Mouse (Mus musculus) right cerebral cortex, postnatal 36 days (tissue): ENCODE measurements at regions not wholly inside any gene's neighbourhood (a gene's known extent, or its start where the extent isn't known, plus 50 kb on each side); places are given as distances from the start of the nearest gene placed in this dataset.
A peak's percentile ranks its signal among the peaks of the same experiment; 100 is the strongest.

Experiments used
- DNase-seq, 2 experiments: peaks; one replicate each; pipeline ENCODE4 v3.0.0; 2022; ENCODE audit warnings: low spot score in 2 of 2, mixed read lengths in 1 of 2

DNA sequence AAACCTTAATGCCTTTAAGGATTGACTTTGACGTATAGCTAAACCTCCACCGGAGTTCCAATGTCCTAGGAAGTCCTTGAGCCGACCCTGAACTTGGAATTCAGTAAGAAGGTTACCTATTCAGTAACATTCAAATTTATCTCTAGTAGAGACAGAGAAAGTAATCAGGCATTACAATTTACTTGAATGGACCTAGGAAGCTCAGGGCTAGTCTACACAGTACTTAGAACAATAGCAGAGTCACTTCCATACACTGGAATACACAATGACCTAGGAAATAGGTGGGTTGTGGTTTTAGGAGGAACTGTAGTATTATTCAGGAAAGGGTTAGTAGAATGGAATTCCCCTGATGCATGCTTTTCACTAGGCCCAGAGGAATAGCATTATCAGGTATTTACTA lies 179.2 kb upstream of the Tas2r134 start:
- no peak for DNase-seq

DNA sequence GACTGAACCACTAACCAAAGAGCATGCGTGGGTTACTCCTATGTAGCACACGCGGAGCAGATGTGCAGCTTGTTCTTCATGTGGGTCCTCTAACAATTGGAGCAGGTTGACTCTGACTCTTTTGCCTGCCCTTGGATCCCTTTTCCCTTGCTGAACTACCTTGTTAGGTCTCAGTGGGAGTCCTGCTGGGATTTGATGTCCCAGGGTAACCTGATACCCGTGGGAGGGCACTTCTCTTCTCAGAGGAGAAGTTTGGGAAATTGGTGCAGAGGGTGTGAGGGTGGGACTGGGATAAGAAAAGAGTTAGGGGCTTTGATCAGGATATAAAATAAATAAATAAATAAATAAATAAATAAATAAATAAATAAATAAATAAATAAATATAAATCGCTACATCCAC lies 179.7 kb upstream of the Tas2r134 start:
- no peak for DNase-seq

DNA sequence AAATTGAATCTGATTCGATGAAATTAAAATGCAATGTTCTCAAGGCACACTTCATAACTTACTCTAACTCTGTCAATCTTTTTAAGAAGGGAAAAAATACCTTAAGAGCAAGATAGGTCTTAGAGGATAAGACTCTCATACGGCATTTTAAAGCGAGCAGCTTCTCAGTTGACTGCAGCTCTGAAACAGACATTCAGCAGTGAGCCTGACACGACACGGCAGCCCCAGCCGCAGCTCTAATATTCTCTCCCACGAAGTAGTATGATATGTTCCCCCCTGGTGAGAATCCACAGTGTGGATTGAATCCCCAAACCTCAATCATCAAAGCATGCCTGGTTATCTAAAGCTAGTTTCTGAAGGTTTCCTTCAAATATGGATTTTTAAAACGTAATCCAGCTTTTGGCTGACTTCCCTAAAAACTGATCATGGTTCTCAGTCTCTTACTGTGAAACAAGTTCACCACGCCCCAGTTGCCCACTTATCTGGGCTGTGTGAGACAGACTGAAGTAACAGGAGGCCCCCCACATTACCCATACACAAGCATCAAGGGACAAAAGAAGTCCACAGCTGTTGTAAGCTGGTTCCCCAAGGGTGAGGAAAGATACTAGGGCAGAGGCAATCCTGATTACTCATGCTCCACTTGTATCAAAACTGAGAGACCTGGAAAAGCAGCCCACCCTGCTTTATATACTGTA lies 182.8 kb upstream of the Tas2r134 start:
- no peak for DNase-seq

DNA sequence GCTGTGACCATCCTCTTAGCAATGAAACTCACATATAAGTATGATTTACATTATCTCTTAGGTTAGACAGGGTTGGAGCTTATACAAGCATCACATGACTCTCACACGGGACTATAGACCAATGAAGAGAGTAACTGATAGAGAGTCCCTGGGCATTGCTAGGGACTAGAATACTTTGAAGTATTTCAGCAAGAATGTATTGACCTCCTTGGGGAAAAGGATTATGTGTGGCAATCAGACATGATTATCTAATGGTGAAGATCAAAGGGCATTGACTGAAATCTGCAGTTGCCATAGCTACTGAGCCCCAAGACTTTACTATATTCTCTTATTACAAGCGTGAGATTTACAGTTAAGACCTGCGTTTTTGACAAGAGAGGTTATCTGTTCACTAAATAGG lies 183.4 kb upstream of the Tas2r134 start:
- DNase-seq = no peak

DNA sequence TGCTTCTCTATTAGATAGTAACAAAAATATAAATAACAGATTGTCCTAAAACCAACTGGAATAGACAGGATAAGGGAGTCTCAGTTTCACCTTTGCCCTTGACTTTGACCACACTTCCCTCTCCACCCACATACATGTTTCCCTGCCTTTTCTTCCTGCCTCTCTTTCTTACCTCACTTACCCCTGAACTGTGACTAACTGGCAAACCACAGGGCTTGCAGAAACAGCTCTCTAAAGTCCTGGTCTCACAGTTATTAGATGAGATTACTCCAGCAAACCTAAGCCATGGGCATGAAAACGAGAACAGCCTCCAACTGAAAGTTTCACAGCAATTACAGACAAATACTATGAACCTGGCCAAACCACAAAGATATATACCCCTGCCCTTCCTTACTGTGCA lies 188.3 kb upstream of the Tas2r134 start:
- DNase-seq = no peak

DNA sequence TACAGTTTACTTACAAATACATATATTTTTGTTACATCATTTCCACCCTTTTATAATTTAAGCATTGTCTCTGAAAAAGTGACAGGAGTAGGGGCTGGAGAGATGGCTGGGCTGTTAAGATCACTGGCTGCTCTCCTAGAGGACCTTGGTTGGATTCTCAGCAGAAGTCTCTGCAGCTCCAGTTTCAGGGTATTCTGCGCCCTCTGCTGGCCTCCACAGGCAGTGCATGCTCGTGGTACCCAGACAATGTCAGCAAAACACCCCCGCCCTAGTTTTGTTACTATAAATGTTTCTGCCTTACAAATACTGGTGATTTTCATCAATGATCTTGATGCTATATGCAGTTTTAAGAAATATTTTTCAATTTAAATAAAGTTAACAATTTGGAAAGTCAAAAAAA lies 190.7 kb upstream of the Tas2r134 start:
- no peak for DNase-seq

DNA sequence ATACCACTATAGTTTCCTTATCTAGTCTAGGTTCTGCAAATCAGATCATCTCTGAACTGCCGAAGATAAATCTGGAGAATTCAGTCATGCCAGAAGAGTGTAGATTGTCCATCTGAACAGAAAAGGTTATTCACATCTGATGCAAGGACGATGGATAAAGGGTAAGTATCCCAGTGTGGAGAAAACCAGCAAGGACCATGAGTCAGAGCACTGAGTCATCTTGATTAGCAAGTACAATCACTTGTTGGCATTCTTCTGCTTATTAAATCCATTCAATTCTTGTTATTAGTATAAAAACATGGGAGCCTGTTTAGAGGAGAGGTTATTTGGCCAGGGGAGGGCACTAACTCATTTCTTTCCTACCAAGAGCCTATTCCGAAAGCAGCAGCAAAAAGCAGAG lies 195.7 kb upstream of the Tas2r134 start:
- no peak for DNase-seq

DNA sequence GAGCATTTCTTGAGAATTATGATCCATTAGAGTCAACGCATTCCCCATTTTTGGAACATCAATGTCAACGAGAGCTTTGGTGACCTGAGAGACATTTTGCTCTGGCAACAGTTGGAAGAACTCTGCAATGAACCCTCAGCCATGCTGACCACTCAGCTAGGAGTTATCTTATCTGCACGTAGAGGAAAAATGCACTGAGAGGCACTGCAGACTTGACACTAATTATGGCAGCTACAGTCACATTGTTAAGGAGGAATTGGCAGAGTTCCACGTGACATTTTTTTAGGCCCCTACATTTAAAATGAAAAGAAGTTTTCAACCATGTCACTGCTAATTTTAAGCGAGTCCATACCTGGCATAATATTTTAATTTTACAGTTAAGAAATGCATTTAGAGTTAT lies 197.6 kb upstream of the Tas2r134 start:
- DNase-seq = no peak

DNA sequence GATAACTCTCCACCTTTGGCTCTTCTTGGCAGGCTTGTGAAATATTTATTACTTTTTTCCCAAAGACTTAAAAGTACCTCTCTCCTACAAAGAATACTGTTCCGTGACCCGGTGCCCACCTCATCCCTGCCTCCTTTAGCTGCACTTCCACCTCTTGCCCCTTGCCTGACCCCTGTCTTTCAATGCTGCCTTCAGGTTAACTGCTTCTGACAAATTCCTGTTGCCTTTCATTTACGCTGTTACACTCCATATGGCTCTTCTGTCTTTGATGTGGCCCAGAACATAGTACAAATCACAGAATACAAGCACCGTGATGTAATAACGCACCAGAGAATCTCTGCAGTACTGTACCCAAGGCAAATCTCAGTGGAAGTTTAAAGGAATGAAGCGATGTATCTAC lies 204.9 kb upstream of the Tas2r134 start:
- no peak for DNase-seq

DNA sequence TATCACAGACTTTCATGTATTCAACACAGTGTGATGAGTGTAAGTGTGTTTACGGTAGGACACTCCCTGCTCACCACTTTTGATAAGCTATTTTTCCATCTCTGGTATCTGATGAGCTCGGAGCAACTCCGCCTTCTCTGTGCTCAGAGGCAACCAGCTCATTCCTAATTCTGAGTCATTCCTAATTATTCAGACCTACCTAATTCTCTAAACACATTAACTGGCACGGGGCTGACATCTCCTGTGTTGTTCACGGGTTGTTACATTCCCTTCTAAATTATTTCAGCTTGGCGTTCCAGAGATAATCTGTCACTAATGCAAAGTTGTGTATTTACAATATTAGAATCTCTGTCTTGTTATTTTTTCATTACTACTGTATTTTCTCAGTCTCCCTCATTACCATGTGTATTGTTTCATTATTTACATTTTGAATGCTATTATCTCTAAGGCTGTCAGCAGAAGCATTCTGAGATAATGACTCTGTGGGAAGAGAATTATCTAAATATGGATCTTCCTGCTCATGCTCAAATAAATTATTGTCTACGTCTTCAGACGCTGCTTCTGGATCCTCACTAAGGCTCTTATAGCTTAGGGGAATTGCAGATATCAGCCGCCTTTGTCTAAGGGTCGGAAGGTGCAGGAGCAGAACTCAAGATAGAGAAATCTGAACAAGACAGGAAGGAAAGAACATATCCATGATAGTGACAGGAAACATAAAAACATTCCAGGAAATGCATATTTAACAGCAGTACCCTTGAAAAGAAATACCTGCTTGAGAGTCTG lies 209.2 kb upstream of the Tas2r134 start:
- no peak for DNase-seq

DNA sequence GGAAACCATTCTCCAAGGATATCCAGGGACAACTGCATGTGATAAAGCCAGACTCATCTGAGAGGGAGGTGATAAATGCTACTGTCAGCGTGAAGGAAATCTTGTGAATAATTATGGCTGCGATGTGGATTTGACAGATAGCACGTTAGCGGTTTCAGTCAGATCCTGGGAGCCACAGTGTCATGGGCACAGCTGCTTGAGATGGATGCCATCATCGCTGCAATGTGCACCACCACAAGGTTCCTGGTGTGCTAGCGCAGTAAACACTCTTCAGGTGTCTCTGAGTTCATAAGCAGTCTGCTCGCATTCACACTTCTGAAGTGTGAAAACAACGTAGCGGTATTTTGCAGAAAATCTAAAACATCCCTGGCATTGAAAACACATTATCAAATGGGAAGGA lies 238.9 kb upstream of the Tas2r134 start:
- no peak for DNase-seq

DNA sequence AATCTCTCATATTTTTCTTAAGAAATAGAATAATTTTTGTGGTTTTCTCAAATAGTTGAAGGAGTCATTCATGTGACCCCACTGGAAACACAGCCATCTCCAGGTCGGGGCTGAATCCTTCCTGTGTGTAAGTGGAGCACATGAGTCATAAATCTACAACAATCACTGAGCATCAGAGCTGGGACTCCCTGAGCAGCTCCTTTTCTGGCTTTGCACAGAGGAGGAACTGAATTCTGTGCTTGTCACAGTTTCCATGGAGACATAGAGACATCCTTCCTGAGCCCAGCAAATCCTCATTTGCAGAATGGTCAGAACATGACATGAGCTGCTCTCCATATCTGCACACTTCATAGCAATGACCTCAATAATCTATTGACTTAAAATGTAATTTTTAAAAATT lies 238.2 kb upstream of the Rnd3 start:
- peak in 1 of 2 experiments; percentile 4 for DNase-seq

DNA sequence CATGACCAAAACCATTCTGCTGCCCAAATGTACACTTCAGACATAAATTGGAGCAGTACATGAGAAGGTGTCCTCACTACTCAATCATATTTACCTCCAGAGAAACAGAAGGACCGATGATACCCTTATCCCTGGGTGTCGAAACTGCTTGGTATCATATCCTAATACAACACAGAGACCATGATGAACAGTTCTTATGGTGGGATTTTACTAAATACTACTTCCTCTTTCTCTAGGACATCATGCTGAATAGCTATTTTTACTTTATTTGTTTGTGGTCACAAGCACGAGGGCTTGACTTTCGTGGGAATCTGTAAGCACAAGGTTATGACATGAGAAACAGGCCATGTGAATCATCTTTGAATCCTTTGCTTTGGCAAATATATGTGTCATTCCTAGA lies 227.7 kb upstream of the Rnd3 start:
- no peak for DNase-seq

DNA sequence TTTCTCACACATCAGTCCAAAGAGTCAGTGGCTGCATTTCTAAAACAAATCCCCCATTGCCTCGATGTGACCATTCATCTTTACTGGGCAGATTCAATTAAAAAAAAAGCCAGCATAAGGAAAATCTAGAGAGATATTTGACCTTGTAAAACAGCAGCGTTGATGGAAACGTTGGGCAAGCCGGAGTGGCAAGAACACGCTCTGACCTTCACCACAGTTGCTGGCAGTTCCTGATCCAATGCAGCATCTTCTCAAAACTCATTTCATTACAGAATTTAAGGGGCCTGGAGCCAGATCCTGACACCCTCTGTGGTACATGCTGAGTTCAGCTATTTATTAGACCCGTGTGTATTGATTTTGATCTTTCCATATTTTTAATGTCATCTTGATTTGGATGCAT lies 225.7 kb upstream of the Rnd3 start:
- no peak for DNase-seq

DNA sequence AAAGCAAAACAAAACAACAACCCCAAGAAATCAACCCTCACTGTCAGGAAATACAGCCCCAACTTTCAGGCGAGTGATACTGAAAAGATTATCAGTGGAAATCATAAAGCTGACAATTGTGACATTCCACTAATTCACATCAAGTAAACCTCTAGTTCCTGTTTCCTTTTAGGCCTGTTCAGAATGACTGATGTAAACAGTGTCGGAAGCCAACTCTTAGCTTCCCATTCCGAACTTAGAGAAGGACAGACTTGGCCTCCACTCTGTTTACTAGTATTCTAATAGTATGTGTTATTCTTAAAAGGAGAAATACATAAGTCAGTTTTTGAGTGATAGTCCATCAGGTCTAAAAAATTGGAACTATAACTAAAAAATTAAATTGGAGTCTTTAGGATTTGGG lies 223.9 kb upstream of the Rnd3 start:
- DNase-seq = no peak

DNA sequence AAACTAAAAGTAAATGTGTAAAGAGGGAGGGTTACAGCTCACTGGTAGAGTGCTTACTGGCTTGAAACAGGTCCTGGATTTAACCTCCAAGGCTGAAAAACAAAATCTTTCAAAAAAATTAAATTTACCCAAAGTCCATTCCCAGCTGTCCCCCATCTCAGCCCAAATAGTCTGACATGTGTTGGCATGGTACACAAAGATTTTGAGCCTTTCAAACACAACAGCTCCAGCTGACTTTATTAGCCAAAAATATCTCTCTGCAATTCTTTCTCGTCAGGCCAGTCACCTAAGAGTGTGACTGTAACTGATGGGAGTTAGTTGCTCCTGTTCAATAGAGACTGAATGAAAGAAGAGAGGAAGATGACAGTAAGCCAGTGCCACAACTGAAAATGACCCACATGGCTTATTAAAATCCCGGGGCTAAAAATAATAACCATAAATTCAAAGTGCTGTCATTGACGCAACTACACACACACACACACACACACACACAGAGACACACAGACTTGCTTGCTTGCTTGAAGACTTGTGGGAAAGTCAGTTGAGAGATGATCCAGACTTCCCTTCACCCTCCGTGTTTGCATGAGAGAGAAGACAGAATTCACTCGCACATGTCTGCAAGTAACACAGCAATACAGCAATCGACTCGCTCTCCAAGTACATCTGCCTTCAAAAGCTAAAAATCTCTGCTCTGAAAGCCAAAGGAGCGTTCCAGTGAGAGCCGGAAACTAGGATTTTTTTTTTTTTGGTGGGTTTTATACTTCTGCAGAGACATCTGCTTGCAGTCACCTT lies 214.1 kb upstream of the Rnd3 start:
- no peak for DNase-seq

DNA sequence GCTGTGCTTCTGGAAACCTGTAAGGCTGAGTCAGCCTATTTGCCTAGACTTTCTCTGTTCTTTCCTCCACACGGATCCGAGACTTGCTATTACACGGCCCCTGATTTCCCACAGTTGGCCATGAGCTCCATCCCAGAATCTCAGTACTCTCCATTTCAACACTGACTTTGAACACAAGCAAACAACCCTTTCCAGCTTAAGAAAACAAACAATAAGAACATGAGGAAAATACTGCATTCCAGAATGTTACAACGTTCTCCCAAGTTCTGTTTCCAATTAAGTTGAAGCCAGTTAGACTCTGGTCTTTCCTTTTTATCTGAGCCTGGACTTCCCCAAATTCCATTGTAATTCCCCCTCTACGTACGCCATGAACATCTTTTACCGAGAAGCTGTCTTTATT lies 206.4 kb upstream of the Rnd3 start:
- DNase-seq = no peak

DNA sequence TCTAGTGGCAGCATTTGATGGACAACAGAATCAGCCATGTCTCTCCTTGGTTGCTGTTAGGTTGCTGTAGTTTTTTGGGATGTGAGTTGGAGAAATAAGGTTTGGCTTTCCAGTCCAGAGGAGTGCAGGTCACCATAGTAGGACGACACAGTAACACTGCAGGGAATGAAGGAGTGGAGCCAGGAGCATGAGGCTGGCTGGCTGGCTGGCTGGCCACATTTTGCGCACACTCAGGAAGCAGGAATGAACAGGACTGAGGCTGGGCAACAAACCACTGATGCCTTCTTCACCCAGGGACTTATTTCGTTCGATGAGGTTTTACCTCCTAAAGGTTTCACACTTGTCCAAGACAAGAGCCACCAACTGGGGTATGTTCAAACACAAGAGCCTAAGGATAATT lies 205.9 kb upstream of the Rnd3 start:
- DNase-seq = no peak

DNA sequence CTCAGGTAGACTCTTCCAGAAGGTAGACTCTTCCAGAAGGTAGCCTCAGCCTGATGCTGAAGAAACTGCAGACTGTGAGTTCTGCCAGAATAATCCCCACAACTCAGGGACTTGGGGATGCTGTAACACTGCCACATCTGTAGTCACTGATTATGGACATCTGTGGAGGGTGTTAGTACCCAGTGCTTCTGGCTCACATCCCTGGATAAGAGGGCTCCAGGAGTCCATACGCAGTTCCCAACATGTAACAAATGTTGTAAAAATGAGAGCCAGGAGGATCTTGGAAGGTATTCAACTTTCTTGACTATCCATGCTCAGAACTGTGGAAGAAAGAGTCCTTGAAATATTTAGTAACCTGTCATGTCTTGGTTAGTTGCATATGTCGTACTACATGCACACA lies 200.7 kb upstream of the Rnd3 start:
- DNase-seq = no peak

DNA sequence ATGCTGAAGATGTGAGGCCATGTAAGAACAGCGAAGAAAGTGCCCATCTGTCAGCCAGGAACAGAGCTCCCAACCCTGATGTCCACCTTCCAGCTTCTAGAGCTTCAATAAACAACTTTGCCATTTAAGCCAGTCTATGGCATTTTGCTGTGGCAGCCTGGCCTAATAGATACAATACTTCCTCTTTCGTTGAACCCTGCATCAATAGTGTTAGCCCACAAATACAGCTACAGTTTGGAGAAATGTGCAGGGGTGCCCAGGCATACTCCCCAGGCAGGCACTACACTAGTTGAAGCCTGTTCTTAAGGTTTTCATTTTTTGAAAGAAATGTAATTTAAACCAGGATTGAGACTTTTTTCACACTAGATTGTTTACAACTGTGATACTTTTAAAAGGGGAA lies 199.9 kb upstream of the Rnd3 start:
- no peak for DNase-seq

DNA sequence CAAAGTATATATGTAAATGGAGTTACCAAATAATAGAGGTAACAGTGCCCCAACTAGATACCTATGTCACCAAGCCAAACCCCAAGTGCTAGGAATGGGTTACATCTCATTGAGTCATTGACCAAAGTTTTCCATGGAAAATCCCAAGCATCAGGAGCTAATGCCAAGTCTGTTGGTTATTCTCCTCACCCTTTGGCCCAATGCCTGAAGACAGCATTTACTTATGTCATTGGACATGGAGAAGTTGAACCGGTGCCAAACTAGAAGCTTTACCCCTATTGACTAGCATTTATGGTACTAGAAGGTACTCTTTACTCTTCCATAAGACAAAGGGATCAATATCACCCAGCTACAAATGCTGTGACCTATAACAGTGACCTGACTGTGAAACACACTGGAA lies 198.2 kb upstream of the Rnd3 start:
- no peak for DNase-seq

DNA sequence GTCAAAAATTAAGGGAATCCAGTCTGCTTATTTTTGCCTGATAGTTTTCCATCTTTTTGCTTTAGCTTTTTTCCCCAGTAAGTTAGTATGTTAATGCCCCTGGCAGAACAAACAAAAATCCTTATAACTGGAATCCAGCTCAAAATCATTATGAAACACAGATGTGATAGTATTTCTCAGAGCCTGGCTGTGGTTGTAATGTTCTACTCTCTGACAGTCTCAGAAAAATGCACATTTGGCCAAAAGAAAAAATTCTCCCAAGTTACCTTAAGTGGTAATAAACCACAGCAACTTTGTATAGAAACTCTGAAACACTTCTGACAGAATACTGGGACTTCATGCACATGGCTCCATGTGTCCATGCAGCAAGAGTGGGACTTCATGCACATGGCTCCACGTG lies 193.5 kb upstream of the Rnd3 start:
- no peak for DNase-seq

DNA sequence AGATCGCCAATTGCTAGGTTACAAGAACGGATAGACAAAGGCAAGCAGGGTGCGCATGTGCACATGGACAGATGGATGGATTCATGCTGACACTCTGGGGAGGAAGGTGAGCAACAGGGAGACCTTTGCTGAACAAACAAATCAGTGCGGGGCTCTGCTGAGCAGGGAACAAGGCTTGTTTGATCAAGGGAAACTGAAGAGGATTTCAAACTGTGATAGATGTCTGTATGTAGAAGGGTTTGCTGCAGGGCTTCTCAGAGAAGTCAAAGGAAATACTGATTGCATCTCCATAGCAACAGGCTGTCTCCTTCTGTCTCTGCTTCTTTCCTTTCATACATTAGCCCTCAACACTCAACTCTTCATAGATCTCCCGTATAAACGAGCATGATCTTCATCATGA lies 185.5 kb upstream of the Rnd3 start:
- DNase-seq = no peak
